Mouse (Mus musculus): ENCODE results near the gene Sowahc. TPM values are rescaled to one million over a fixed set of nuclear protein-coding genes. Genes with fewer than 3 reads are reported as not detected.

The Sowahc gene
- total and polyA plus RNA-seq, 3 experiments, result not detected

DNA sequence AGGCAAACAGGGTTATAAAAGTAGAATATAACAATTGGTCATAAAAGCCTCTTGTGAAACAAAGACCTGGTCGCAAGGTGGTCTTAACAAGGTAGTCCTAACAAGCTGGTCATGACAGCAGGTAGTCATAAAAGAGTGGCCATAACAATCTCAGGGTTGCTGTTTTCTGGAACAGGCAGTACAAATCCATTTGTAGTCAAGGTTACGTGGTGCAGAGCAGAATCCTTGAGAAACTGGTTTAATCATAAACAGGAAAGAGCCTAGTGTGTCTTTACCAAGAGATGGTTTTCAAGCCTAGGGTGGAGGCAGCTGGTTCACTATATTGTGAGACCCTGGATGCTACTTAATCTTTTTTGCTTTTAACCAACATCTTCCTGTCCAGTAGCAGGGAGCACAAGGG, 45.5 kb downstream of the Sowahc start:
- no peaks in the 10 kb centered on the region for H3K27me3 ChIP-seq (ENCODE audit: control insufficient read depth in 1 of 2, insufficient read depth in 2 of 2, low read length in 2 of 2)
- H3K36me3 ChIP-seq (ENCODE audit: control insufficient read depth in 1 of 2, insufficient read depth in 2 of 2, low read length in 2 of 2), result no peaks in the 10 kb centered on the region; a peak in 1 of 4 replicates
- DNase-seq (ENCODE audit: low read depth, low spot score), result no peak
- H3K79me2 ChIP-seq (ENCODE audit: control insufficient read depth, insufficient read depth, low read length, poor library complexity), result no peaks in the 10 kb centered on the region
- no peak overlapping the region for H3K27ac ChIP-seq (ENCODE audit: control insufficient read depth, low read depth, low read length)
- no peaks in the 10 kb centered on the region for H3K9me3 ChIP-seq (replicated peaks; ENCODE audit: insufficient read depth, low read length)
- no peak overlapping the region for H3K4me3 ChIP-seq (ENCODE audit: control insufficient read depth in 1 of 2, insufficient read depth in 1 of 2, low read depth in 2 of 2, low read length in 2 of 2)
- H3K4me1 ChIP-seq (ENCODE audit: control insufficient read depth in 1 of 2, insufficient read depth in 2 of 2, low read length in 2 of 2), result no peaks in the 10 kb centered on the region; a peak in 1 of 4 replicates
- TF ChIP-seq MAX (IDR thresholded peaks at IDR 0.05; ENCODE audit: low read length) (no peak), ZNF384 (IDR thresholded peaks at IDR 0.05; ENCODE audit: low read depth, low read length) (no peak), ELF1 (IDR thresholded peaks at IDR 0.05; ENCODE audit: low read depth, low read length) (no peak), E2F4 (IDR thresholded peaks at IDR 0.05; ENCODE audit: borderline replicate concordance, low read depth, low read length) (no peak), MEF2A (IDR thresholded peaks at IDR 0.05; ENCODE audit: extremely low read depth, insufficient replicate concordance, low read depth, low read length, poor library complexity, severe bottlenecking) (no peak), BHLHE40 (IDR thresholded peaks at IDR 0.05; ENCODE audit: borderline replicate concordance, low read depth, low read length) (no peak), ZKSCAN1 (IDR thresholded peaks at IDR 0.05; ENCODE audit: low read depth, low read length) (no peak)
- no peak overlapping the region for H3K9ac ChIP-seq (ENCODE audit: control insufficient read depth, low read depth, low read length, poor library complexity, severe bottlenecking)

- DNase-seq (ENCODE audit: low read depth, low spot score), result no peak
- H3K27me3 ChIP-seq (ENCODE audit: control insufficient read depth in 1 of 2, insufficient read depth in 2 of 2, low read length in 2 of 2), result peaks cover 0 to 1% of the 10 kb centered on the region in 2 experiments; a peak in 1 of 4 replicates
- no peaks in the 10 kb centered on the region; a peak in 1 of 4 replicates for H3K36me3 ChIP-seq (ENCODE audit: control insufficient read depth in 1 of 2, insufficient read depth in 2 of 2, low read length in 2 of 2)
- H3K79me2 ChIP-seq (ENCODE audit: control insufficient read depth, insufficient read depth, low read length, poor library complexity), result no peaks in the 10 kb centered on the region
- no peak overlapping the region for H3K9ac ChIP-seq (ENCODE audit: control insufficient read depth, low read depth, low read length, poor library complexity, severe bottlenecking)
- TF ChIP-seq HCFC1 (IDR thresholded peaks at IDR 0.05; ENCODE audit: low read depth, low read length), result no peak
- TF ChIP-seq SMC3 (IDR thresholded peaks at IDR 0.05; ENCODE audit: low read depth, low read length), result no peak
- no peak for TF ChIP-seq E2F4 (IDR thresholded peaks at IDR 0.05; ENCODE audit: borderline replicate concordance, low read depth, low read length)
- no peak for TF ChIP-seq ETS1 (IDR thresholded peaks at IDR 0.05; ENCODE audit: low read depth, low read length)
- no peak for TF ChIP-seq ZC3H11A (IDR thresholded peaks at IDR 0.05; ENCODE audit: low read depth, low read length)
- no peak for TF ChIP-seq RAD21 (IDR thresholded peaks at IDR 0.05; ENCODE audit: low read depth, low read length)
- H3K4me1 ChIP-seq (ENCODE audit: control insufficient read depth in 1 of 2, insufficient read depth in 2 of 2, low read length in 2 of 2), result no peaks in the 10 kb centered on the region; a peak in 1 of 4 replicates
- no peak overlapping the region for H3K4me3 ChIP-seq (ENCODE audit: control insufficient read depth in 1 of 2, insufficient read depth in 1 of 2, low read depth in 2 of 2, low read length in 2 of 2)
- no peak overlapping the region for H3K27ac ChIP-seq (ENCODE audit: control insufficient read depth, low read depth, low read length)
- no peaks in the 10 kb centered on the region for H3K9me3 ChIP-seq (replicated peaks; ENCODE audit: insufficient read depth, low read length)
Measured at GRCm38 (mm10) chr10:59268109-59268508, 46.4 kb downstream of the Sowahc start.

- DNase-seq (ENCODE audit: low read depth, low spot score), result no peak
- Histone ChIP-seq H3K36me3 (ENCODE audit: control insufficient read depth in 1 of 2, insufficient read depth in 2 of 2, low read length in 2 of 2) (no peaks in the 10 kb centered on the region; a peak in 1 of 4 replicates), H3K4me3 (ENCODE audit: control insufficient read depth in 1 of 2, insufficient read depth in 1 of 2, low read depth in 2 of 2, low read length in 2 of 2) (no peak overlapping the region), H3K4me1 (ENCODE audit: control insufficient read depth in 1 of 2, insufficient read depth in 2 of 2, low read length in 2 of 2) (no peaks in the 10 kb centered on the region; a peak in 1 of 4 replicates), H3K27me3 (ENCODE audit: control insufficient read depth in 1 of 2, insufficient read depth in 2 of 2, low read length in 2 of 2) (peaks cover 1 to 2% of the 10 kb centered on the region in 2 experiments; a peak in 2 of 4 replicates), H3K79me2 (ENCODE audit: control insufficient read depth, insufficient read depth, low read length, poor library complexity) (no peaks in the 10 kb centered on the region), H3K27ac (ENCODE audit: control insufficient read depth, low read depth, low read length) (no peak overlapping the region), H3K9me3 (replicated peaks; ENCODE audit: insufficient read depth, low read length) (no peaks in the 10 kb centered on the region), H3K9ac (ENCODE audit: control insufficient read depth, low read depth, low read length, poor library complexity, severe bottlenecking) (no peak overlapping the region)
- no peak for TF ChIP-seq MYC (IDR thresholded peaks at IDR 0.05; ENCODE audit: low read depth, low read length)
- no peak for TF ChIP-seq TBP (IDR thresholded peaks at IDR 0.05; ENCODE audit: low read depth, low read length)
- TF ChIP-seq SMC3 (IDR thresholded peaks at IDR 0.05; ENCODE audit: low read depth, low read length), result no peak
Measured at GRCm38 (mm10) chr10:59268754-59269153, 47.0 kb downstream of the Sowahc start.
